ENCODE assay signal across 11 mouse cellular contexts in the genomic region with DNA sequence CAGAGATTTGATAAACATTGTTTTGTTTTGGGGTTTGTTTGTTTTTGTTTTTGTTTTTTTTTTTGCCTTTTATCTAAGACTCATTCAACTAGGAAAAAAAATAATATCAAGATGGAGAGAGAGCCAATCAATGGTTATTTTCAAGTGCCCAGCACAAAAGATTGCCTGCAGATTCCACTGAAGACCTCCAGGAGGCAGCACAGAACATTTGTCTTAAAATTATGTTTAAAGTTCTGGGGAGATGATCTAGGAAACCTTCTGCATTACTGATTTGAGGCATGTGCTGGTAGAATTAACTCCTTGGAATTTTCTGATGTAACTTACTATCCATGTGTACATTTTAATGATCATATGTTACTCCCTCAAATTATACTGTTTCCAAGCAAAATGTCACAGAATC.
DNase-seq lines count a peak whose midpoint lies in the region; ATAC-seq and TF ChIP-seq lines count a peak whose summit lies in the region.
"Had no signal": no experiment of that assay in that cellular context is flagged by ENCODE, and none has a peak within 500 bp of the region (broad histone marks: within the 10 kb centered on the region; RNA-seq: fewer than 3 reads in every experiment).

No protein-coding gene starts in this region.

- intact Hi-C loops in gastrocnemius, adult 2 months (cut with DNase I) = no loop called here
- intact Hi-C loops in gastrocnemius, postnatal 14 days (cut with DNase I; ENCODE audit: low total_unique reads) = no loop called here

- no peak for TF ChIP-seq EP300 in stomach, postnatal 0 days (optimal IDR thresholded peaks at IDR 0.05)

- H3K4me2 ChIP-seq in midbrain, embryonic 14.5 days (ENCODE audit: low read length) = no peak overlapping the region
- no peak overlapping the region for H3K4me2 ChIP-seq in stomach, postnatal 0 days (replicated peaks; ENCODE audit: low read depth)
- H3K4me2 ChIP-seq: midbrain, embryonic 15.5 days had no signal

- H3K9ac ChIP-seq in midbrain, embryonic 14.5 days (replicated peaks; ENCODE audit: low read length) = no peak overlapping the region
- no peak overlapping the region for H3K9ac ChIP-seq in stomach, postnatal 0 days (ENCODE audit: low read length)
- H3K9ac ChIP-seq: forebrain, postnatal 0 days; midbrain, embryonic 15.5 days had no signal

- ATAC-seq in midbrain, embryonic 14.5 days (ENCODE audit: low FRiP score, low TSS enrichment) = no peak
- ATAC-seq in common myeloid progenitor, adult 5-6 weeks (replicated peaks; ENCODE audit: low read depth, poor library complexity, severe bottlenecking) = peak; percentile 76; the same call in 1 of the 2 replicates
- no peak for ATAC-seq in stomach, postnatal 0 days (ENCODE audit: low FRiP score, low TSS enrichment)
- ATAC-seq: forebrain, postnatal 0 days; midbrain, embryonic 15.5 days had no signal

- H3K27ac ChIP-seq in gastrocnemius, adult 2 months = no peak overlapping the region
- H3K27ac ChIP-seq in midbrain, embryonic 14.5 days (replicated peaks; ENCODE audit: low read depth, low read length) = no peak overlapping the region
- no peak overlapping the region for H3K27ac ChIP-seq in midbrain, embryonic 10.5 days (replicated peaks)
- H3K27ac ChIP-seq in stomach, postnatal 0 days (replicated peaks) = no peak overlapping the region
- H3K27ac ChIP-seq: midbrain, embryonic 15.5 days had no signal

- no peaks in the 10 kb centered on the region for H3K9me3 ChIP-seq in midbrain, embryonic 14.5 days (ENCODE audit: control insufficient read depth, low read length)
- H3K9me3 ChIP-seq in midbrain, embryonic 10.5 days (replicated peaks) = no peaks in the 10 kb centered on the region
- H3K9me3 ChIP-seq in stomach, postnatal 0 days (ENCODE audit: control insufficient read depth, low read length) = no peaks in the 10 kb centered on the region
- H3K9me3 ChIP-seq: midbrain, embryonic 15.5 days had no signal

- H3K4me3 ChIP-seq in gastrocnemius, adult 2 months = no peak overlapping the region
- H3K4me3 ChIP-seq in midbrain, embryonic 14.5 days (replicated peaks; ENCODE audit: low read depth, low read length) = no peak overlapping the region
- no peak overlapping the region for H3K4me3 ChIP-seq in midbrain, embryonic 10.5 days
- no peak overlapping the region for H3K4me3 ChIP-seq in stomach, postnatal 0 days (ENCODE audit: low read depth, low read length)
- H3K4me3 ChIP-seq: midbrain, embryonic 15.5 days had no signal

- H3K27me3 ChIP-seq in midbrain, embryonic 14.5 days (ENCODE audit: control insufficient read depth, insufficient read depth, low read length) = no peaks in the 10 kb centered on the region
- no peaks in the 10 kb centered on the region for H3K27me3 ChIP-seq in midbrain, embryonic 10.5 days (ENCODE audit: low read depth, poor library complexity, severe bottlenecking)
- H3K27me3 ChIP-seq in stomach, postnatal 0 days (ENCODE audit: control insufficient read depth, insufficient read depth, low read length) = no peaks in the 10 kb centered on the region
- H3K27me3 ChIP-seq: midbrain, embryonic 15.5 days had no signal

- peak; percentile 41 for TF ChIP-seq CTCF in gastrocnemius, adult 2 months (IDR thresholded peaks at IDR 0.05)
- TF ChIP-seq CTCF in stomach, postnatal 0 days (IDR thresholded peaks at IDR 0.05; ENCODE audit: low read depth) = peak; percentile 57

- DNase-seq in gastrocnemius, adult 2 months = no peak
- DNase-seq in gastrocnemius, postnatal 14 days = no peak
- DNase-seq in midbrain, embryonic 14.5 days = peak; percentile 2
- no peak for DNase-seq in midbrain, embryonic 10.5 days (ENCODE audit: low spot score)
- no peak for DNase-seq in stomach, postnatal 0 days (ENCODE audit: low spot score)
- no peak for DNase-seq in right cerebral cortex, adult 2 months (ENCODE audit: low spot score in 2 of 2)
- DNase-seq in ovary, postnatal 14 days (ENCODE audit: low spot score) = no peak
- DNase-seq: cerebellum, adult 11-12 months; forebrain, postnatal 0 days had no signal

- H3K36me3 ChIP-seq in midbrain, embryonic 14.5 days (ENCODE audit: control insufficient read depth, insufficient read depth, low read length) = no peaks in the 10 kb centered on the region
- no peaks in the 10 kb centered on the region for H3K36me3 ChIP-seq in midbrain, embryonic 10.5 days
- no peaks in the 10 kb centered on the region for H3K36me3 ChIP-seq in stomach, postnatal 0 days (ENCODE audit: control insufficient read depth, insufficient read depth, low read length)
- H3K36me3 ChIP-seq: midbrain, embryonic 15.5 days had no signal

- H3K4me1 ChIP-seq in midbrain, embryonic 14.5 days (ENCODE audit: control insufficient read depth, insufficient read depth, low read length) = no peaks in the 10 kb centered on the region
- H3K4me1 ChIP-seq in midbrain, embryonic 10.5 days = no peaks in the 10 kb centered on the region
- no peaks in the 10 kb centered on the region for H3K4me1 ChIP-seq in stomach, postnatal 0 days (replicated peaks; ENCODE audit: control insufficient read depth, insufficient read depth)
- H3K4me1 ChIP-seq: midbrain, embryonic 15.5 days had no signal
